Mouse (Mus musculus) cerebellum, adult 2 months (tissue): Measurements from ENCODE around the gene Kcnc2.

Experiments used
- CTCF ChIP-seq: fragments of 200-500 bp; IDR thresholded peaks from 2 replicates; pipeline ENCODE4 v1.5.1; 2011; ENCODE audit warnings: low read depth, mild to moderate bottlenecking, control low read depth, low read length, moderate library complexity, borderline replicate concordance; ENCODE audit not compliant: insufficient read depth
- POLR2A ChIP-seq: fragments of 200-500 bp; IDR thresholded peaks from 2 replicates; pipeline ENCODE4 v1.6.1; 2011; ENCODE audit warnings: low read length, control low read depth, borderline replicate concordance; ENCODE audit not compliant: insufficient read depth

DNA sequence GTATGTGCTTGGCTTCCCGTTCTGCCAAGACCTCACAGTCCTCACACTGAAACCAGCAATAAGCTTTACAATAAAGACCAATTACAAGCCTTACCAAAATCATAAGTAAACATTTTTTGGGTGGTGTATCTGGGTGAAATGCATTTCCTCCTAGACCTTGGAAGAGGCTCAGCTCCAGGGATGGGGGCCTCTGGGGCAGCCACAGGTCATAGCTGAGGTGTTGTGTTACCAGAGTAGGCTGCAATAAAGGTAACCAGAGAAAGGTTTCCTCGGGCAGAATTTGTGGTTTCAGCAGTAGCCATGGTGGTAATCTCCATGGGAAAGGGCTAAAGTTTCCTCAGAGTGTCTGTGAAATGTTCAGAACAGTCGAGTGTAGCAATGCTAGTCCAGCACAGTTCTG, 97.4 kb downstream of the Kcnc2 start:
- TF ChIP-seq CTCF (no peak), POLR2A (no peak)
